Mouse (Mus musculus) MEL (cell line): ENCODE measurements around the gene Casz1.

ENCODE experiments used
- CTCF ChIP-seq, 3 experiments: IDR thresholded peaks in 2 of 3; conservative IDR thresholded peaks in 1 of 3; 2 replicates each; pipeline ENCODE4 v1.5.1; 2011 to 2012; ENCODE audit warnings: low read length in 3 of 3, low read depth in 2 of 3, mild to moderate bottlenecking in 2 of 3, improper control_type of control experiment in 1 of 3, inconsistent platforms in 1 of 3, mixed read lengths in 1 of 3, moderate library complexity in 1 of 3; ENCODE audit not compliant: control insufficient read depth in 1 of 3, insufficient read depth in 1 of 3, poor library complexity in 1 of 3, severe bottlenecking in 1 of 3
- E2F4 ChIP-seq: IDR thresholded peaks from 2 replicates; pipeline ENCODE4 v1.6.1; 2011; ENCODE audit warnings: low read depth, low read length, improper control_type of control experiment, borderline replicate concordance
- KAT2A ChIP-seq: conservative IDR thresholded peaks from 2 replicates; pipeline ENCODE4 v1.6.1; 2012; ENCODE audit warnings: low read depth, low read length, improper control_type of control experiment, inconsistent platforms
- MAX ChIP-seq: IDR thresholded peaks from 2 replicates; pipeline ENCODE4 v1.6.1; 2011; ENCODE audit warnings: low read length, improper control_type of control experiment
- SIN3A ChIP-seq: IDR thresholded peaks from 2 replicates; pipeline ENCODE4 v1.6.1; 2012; ENCODE audit warnings: low read length, improper control_type of control experiment, inconsistent platforms
- ZMIZ1 ChIP-seq: IDR thresholded peaks from 2 replicates; pipeline ENCODE4 v1.6.1; 2012; ENCODE audit warnings: low read depth, mild to moderate bottlenecking, inconsistent platforms, low read length, improper control_type of control experiment, moderate library complexity
- ZNF384 ChIP-seq: IDR thresholded peaks from 2 replicates; pipeline ENCODE4 v1.6.1; 2012; ENCODE audit warnings: low read depth, mild to moderate bottlenecking, inconsistent platforms, low read length, improper control_type of control experiment

DNA sequence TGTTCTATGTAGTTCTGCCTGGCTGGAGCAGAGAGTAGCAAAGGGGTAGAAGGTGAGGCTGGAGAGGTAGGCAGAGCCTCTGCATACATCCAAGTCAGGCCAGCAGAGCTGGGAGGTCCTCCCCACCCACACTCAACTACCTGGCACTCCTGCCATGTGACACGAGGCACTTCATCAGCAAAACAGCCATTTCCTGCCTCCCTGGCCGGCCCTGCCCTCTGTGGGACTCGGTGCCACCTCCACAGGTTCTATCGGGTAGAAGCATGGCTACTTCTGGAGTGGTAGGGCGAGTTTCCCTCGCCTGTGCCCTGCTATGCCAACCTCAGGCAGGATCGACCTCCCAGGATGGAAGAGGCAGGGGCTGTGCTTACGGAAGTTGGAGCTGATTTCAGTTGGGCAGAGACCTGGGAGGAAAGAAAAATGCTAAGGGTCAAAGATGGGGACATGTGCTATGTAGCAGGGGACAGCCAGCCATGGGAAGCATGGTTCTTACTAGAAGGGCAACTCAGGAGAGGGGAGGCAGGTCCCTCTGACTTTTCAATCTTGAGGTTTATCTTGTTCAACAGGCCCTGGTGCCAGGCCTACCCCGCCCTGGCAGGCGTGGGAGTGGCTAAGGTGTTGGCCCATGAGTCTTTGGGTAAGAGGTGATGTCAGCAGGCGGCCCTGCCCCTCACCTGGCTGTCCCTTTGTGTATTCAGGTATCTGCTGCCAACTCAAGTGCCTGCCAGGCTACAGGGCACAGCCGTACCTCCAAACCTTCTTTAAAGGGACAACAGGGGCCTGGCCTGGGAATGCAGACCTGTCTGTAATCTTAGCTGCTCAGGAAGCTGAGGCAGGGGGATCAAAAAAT is 6.5 kb upstream of the Casz1 start:
- TF ChIP-seq SIN3A (no peak), ZMIZ1 (no peak), E2F4 (no peak), ZNF384 (no peak), KAT2A (no peak), CTCF (IDR thresholded peaks at IDR 0.05 in 2 of 3, conservative IDR thresholded peaks at IDR 0.05 in 1 of 3; ENCODE audit: control insufficient read depth in 1 of 3, insufficient read depth in 1 of 3, low read depth in 2 of 3, low read length in 3 of 3, poor library complexity in 1 of 3, severe bottlenecking in 1 of 3) (no peak), MAX (no peak)
